Mouse (Mus musculus): ENCODE results near the gene Wwox.

DNA sequence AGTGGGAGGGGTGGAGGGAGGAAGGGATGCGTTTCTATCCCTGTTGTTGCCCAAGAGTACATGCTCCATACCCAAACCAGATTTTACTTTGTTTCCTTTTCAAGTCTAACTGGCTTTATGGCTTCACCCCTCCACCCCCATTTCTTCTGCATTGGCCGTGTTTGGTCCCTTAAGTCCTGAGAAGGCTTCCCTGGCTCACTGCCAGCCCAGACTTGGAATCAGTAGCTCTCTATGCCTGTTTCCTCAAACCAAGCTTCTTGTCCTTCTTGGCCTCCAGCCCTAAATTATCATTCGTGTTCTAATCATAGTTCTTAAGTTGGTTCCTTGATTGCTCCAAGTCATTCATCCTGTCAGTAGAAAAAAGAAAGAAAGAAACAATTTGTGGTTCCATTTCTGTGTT is 777.3 kb downstream of the Wwox start:
- no peak for TF ChIP-seq TCF12 (IDR thresholded peaks at IDR 0.05; ENCODE audit: low read depth, low read length)
- no peak for TF ChIP-seq CTCF (IDR thresholded peaks at IDR 0.05 in 2 of 3, conservative IDR thresholded peaks at IDR 0.05 in 1 of 3; ENCODE audit: control insufficient read depth in 1 of 3, insufficient read depth in 1 of 3, low read depth in 2 of 3, low read length in 3 of 3, poor library complexity in 1 of 3, severe bottlenecking in 1 of 3)
- no peak for TF ChIP-seq EP300 (IDR thresholded peaks at IDR 0.05; ENCODE audit: low read depth in 1 of 2, low read length in 2 of 2)
- TF ChIP-seq GATA1 (IDR thresholded peaks at IDR 0.05; ENCODE audit: low read depth, low read length), result no peak
- TF ChIP-seq HCFC1 (IDR thresholded peaks at IDR 0.05; ENCODE audit: low read depth, low read length), result no peak
- TF ChIP-seq CHD1 (IDR thresholded peaks at IDR 0.05; ENCODE audit: low read depth, low read length), result no peak
- TF ChIP-seq E2F4 (IDR thresholded peaks at IDR 0.05; ENCODE audit: borderline replicate concordance, low read depth, low read length), result no peak
- TF ChIP-seq TAL1 (IDR thresholded peaks at IDR 0.05; ENCODE audit: low read length), result no peak
- TF ChIP-seq BHLHE40 (IDR thresholded peaks at IDR 0.05; ENCODE audit: borderline replicate concordance, low read depth, low read length), result no peak
- TF ChIP-seq POLR2A (IDR thresholded peaks at IDR 0.05; ENCODE audit: control insufficient read depth in 1 of 2, insufficient read depth in 1 of 2, low read depth in 1 of 2, low read length in 2 of 2, poor library complexity in 1 of 2), result no peak
- no peak for TF ChIP-seq USF2 (IDR thresholded peaks at IDR 0.05; ENCODE audit: borderline replicate concordance in 1 of 2, insufficient read depth in 1 of 2, low read depth in 1 of 2, low read length in 2 of 2)
